Mouse (Mus musculus): Measurements from ENCODE around the gene Ubr7. TPM values are rescaled to one million over a fixed set of nuclear protein-coding genes. Genes with fewer than 3 reads are reported as not detected.

Gene Ubr7
- polyA plus RNA-seq, 1 experiment from 2014 or later: 46.7 TPM

GRCm38 (mm10) chr12:102743589-102744574, 13.9 kb upstream of the Ubr7 start, which contains the start of the genes Moap1 and Tmem251:
Gene Moap1, minus strand, starts transcription at chr12:102743661.
Gene Tmem251, plus strand, starts transcription at chr12:102743762.
- Histone ChIP-seq H3K4me2 (peak within 1 kb of the TSS; percentile 84), H3K27ac (peak within 1 kb of the TSS; percentile 90), H3K9me3 (no peaks in the 10 kb centered on the region), H3K36me3 (peaks cover 14% of the 10 kb centered on the region; the same call in 1 of the 2 replicates), H3K4me1 (replicated peaks) (peaks cover 21% of the 10 kb centered on the region), H3K4me3 (replicated peaks) (peak within 1 kb of the TSS; percentile 80), H3K27me3 (no peaks in the 10 kb centered on the region), H3K9ac (replicated peaks) (peak within 1 kb of the TSS; percentile 82)
- under 1% methylated on average over 63 of the region's 63 CpGs for WGBS
- ATAC-seq (ENCODE audit: insufficient number of reproducible peaks, insufficient read depth, low FRiP score, low TSS enrichment, low read depth): peak; percentile 93

GRCm38 (mm10) chr12:102744839-102745238, 12.9 kb upstream of the Ubr7 start:
- peak overlapping the region; percentile 82; the same call in 1 of the 2 replicates for H3K9ac ChIP-seq (replicated peaks)
- peak overlapping the region; percentile 84 for H3K4me2 ChIP-seq
- no peaks in the 10 kb centered on the region for H3K9me3 ChIP-seq
- H3K4me1 ChIP-seq (replicated peaks): peaks cover 21% of the 10 kb centered on the region
- H3K4me3 ChIP-seq (replicated peaks): peak overlapping the region; percentile 80; the same call in 1 of the 2 replicates
- no peak for ATAC-seq (ENCODE audit: insufficient number of reproducible peaks, insufficient read depth, low FRiP score, low TSS enrichment, low read depth)
- peaks cover 19% of the 10 kb centered on the region; the same call in 1 of the 2 replicates for H3K36me3 ChIP-seq
- no peaks in the 10 kb centered on the region for H3K27me3 ChIP-seq
- H3K27ac ChIP-seq: no peak overlapping the region
- 68% methylated on average over 6 of the region's 6 CpGs for WGBS

GRCm38 (mm10) chr12:102748256-102748655, 9.5 kb upstream of the Ubr7 start:
- Histone ChIP-seq H3K9ac (replicated peaks) (no peak overlapping the region), H3K4me2 (no peak overlapping the region), H3K36me3 (peaks cover 16% of the 10 kb centered on the region; the same call in 1 of the 2 replicates), H3K4me1 (replicated peaks) (peaks cover 11% of the 10 kb centered on the region), H3K4me3 (replicated peaks) (no peak overlapping the region), H3K27ac (no peak overlapping the region), H3K9me3 (no peaks in the 10 kb centered on the region), H3K27me3 (no peaks in the 10 kb centered on the region)
- ATAC-seq (ENCODE audit: insufficient number of reproducible peaks, insufficient read depth, low FRiP score, low TSS enrichment, low read depth): no peak
- 88% methylated on average over 3 of the region's 3 CpGs for WGBS

- ATAC-seq (ENCODE audit: insufficient number of reproducible peaks, insufficient read depth, low FRiP score, low TSS enrichment, low read depth): no peak
- H3K4me3 ChIP-seq (replicated peaks): peak overlapping the region; percentile 79
- no peak overlapping the region for H3K27ac ChIP-seq
- H3K36me3 ChIP-seq: peaks cover 17% of the 10 kb centered on the region; the same call in 1 of the 2 replicates
- 86% methylated on average over 7 of the region's 7 CpGs for WGBS
- H3K4me1 ChIP-seq (replicated peaks): peaks cover 20% of the 10 kb centered on the region
- peak overlapping the region; percentile 86 for H3K4me2 ChIP-seq
- H3K27me3 ChIP-seq: no peaks in the 10 kb centered on the region
- peak overlapping the region; percentile 76; the same call in 1 of the 2 replicates for H3K9ac ChIP-seq (replicated peaks)
- no peaks in the 10 kb centered on the region for H3K9me3 ChIP-seq
These were observed 1.5 kb upstream of the Ubr7 start for GRCm38 (mm10) chr12:102756304-102756703.

GRCm38 (mm10) chr12:102757055-102757688, 595 bp upstream of the Ubr7 start:
- 2% methylated on average over 46 of the region's 46 CpGs for WGBS
- Histone ChIP-seq H3K9me3 (no peaks in the 10 kb centered on the region), H3K4me1 (replicated peaks) (peaks cover 20% of the 10 kb centered on the region), H3K4me2 (peak overlapping the region; percentile 86), H3K27me3 (no peaks in the 10 kb centered on the region), H3K36me3 (peaks cover 18% of the 10 kb centered on the region), H3K9ac (replicated peaks) (peak overlapping the region; percentile 76), H3K4me3 (replicated peaks) (peak overlapping the region; percentile 79), H3K27ac (peak overlapping the region; percentile 91)
- peak; percentile 77 for ATAC-seq (ENCODE audit: insufficient number of reproducible peaks, insufficient read depth, low FRiP score, low TSS enrichment, low read depth)

- Histone ChIP-seq H3K36me3 (peaks cover 22% of the 10 kb centered on the region), H3K27me3 (no peaks in the 10 kb centered on the region), H3K4me3 (replicated peaks) (peak within 1 kb of the TSS; percentile 79), H3K27ac (peak within 1 kb of the TSS; percentile 91), H3K4me2 (peak within 1 kb of the TSS; percentile 86), H3K4me1 (replicated peaks) (peaks cover 20% of the 10 kb centered on the region), H3K9me3 (no peaks in the 10 kb centered on the region), H3K9ac (replicated peaks) (peak within 1 kb of the TSS; percentile 77)
- WGBS: under 1% methylated on average over 10 of the region's 10 CpGs
- no peak for ATAC-seq (ENCODE audit: insufficient number of reproducible peaks, insufficient read depth, low FRiP score, low TSS enrichment, low read depth)
These were observed 613 bp downstream of the Ubr7 start, which contains the start of gene Gm20604 for GRCm38 (mm10) chr12:102758403-102758756. Gene Gm20604, minus strand, starts transcription at chr12:102758672.

- no peak overlapping the region for H3K27ac ChIP-seq
- peak overlapping the region; percentile 79 for H3K4me3 ChIP-seq (replicated peaks)
- peak overlapping the region; percentile 86 for H3K4me2 ChIP-seq
- peaks cover 20% of the 10 kb centered on the region for H3K4me1 ChIP-seq (replicated peaks)
- peak overlapping the region; percentile 77 for H3K9ac ChIP-seq (replicated peaks)
- H3K9me3 ChIP-seq: no peaks in the 10 kb centered on the region
- ATAC-seq (ENCODE audit: insufficient number of reproducible peaks, insufficient read depth, low FRiP score, low TSS enrichment, low read depth): no peak
- 1% methylated on average over 5 of the region's 5 CpGs for WGBS
- H3K27me3 ChIP-seq: no peaks in the 10 kb centered on the region
- H3K36me3 ChIP-seq: peaks cover 26% of the 10 kb centered on the region
These were observed 1.2 kb downstream of the Ubr7 start for GRCm38 (mm10) chr12:102758936-102759335.

GRCm38 (mm10) chr12:102761668-102762067, 3.9 kb downstream of the Ubr7 start:
- Histone ChIP-seq H3K9me3 (no peaks in the 10 kb centered on the region), H3K4me1 (replicated peaks) (peaks cover 16% of the 10 kb centered on the region), H3K4me2 (no peak overlapping the region), H3K36me3 (peaks cover 35% of the 10 kb centered on the region), H3K9ac (replicated peaks) (no peak overlapping the region), H3K27me3 (no peaks in the 10 kb centered on the region), H3K27ac (no peak overlapping the region), H3K4me3 (replicated peaks) (no peak overlapping the region)
- WGBS: 88% methylated on average over 3 of the region's 3 CpGs
- ATAC-seq (ENCODE audit: insufficient number of reproducible peaks, insufficient read depth, low FRiP score, low TSS enrichment, low read depth): no peak

GRCm38 (mm10) chr12:102763696-102764095, 5.9 kb downstream of the Ubr7 start:
- Histone ChIP-seq H3K27ac (no peak overlapping the region), H3K4me1 (replicated peaks) (peaks cover 12% of the 10 kb centered on the region), H3K27me3 (no peaks in the 10 kb centered on the region), H3K36me3 (peaks cover 54% of the 10 kb centered on the region), H3K9me3 (no peaks in the 10 kb centered on the region), H3K4me2 (no peak overlapping the region), H3K9ac (replicated peaks) (no peak overlapping the region), H3K4me3 (replicated peaks) (no peak overlapping the region)
- no peak for ATAC-seq (ENCODE audit: insufficient number of reproducible peaks, insufficient read depth, low FRiP score, low TSS enrichment, low read depth)

GRCm38 (mm10) chr12:102769000-102769399, 11.2 kb downstream of the Ubr7 start:
- Histone ChIP-seq H3K4me1 (replicated peaks) (no peaks in the 10 kb centered on the region), H3K27ac (no peak overlapping the region), H3K36me3 (peaks cover 92% of the 10 kb centered on the region), H3K27me3 (no peaks in the 10 kb centered on the region), H3K9ac (replicated peaks) (no peak overlapping the region), H3K9me3 (0 out of 2 replicates have a peak, but pooled peaks cover 6% of the 10 kb centered on the region), H3K4me3 (replicated peaks) (no peak overlapping the region), H3K4me2 (no peak overlapping the region)
- 93% methylated on average over 4 of the region's 4 CpGs for WGBS
- no peak for ATAC-seq (ENCODE audit: insufficient number of reproducible peaks, insufficient read depth, low FRiP score, low TSS enrichment, low read depth)

- no peak overlapping the region for H3K27ac ChIP-seq
- WGBS: 92% methylated on average over 8 of the region's 8 CpGs
- peaks cover 95% of the 10 kb centered on the region for H3K36me3 ChIP-seq
These were observed 13.8 kb downstream of the Ubr7 start for GRCm38 (mm10) chr12:102771601-102772000.

More at GRCm38 (mm10) chr12:102771601-102772000, 13.8 kb downstream of the Ubr7 start:
- no peaks in the 10 kb centered on the region for H3K27me3 ChIP-seq
- H3K9me3 ChIP-seq: 0 out of 2 replicates have a peak, but pooled peaks cover 6% of the 10 kb centered on the region
- no peak for ATAC-seq (ENCODE audit: insufficient number of reproducible peaks, insufficient read depth, low FRiP score, low TSS enrichment, low read depth)
- H3K4me3 ChIP-seq (replicated peaks): no peak overlapping the region
- no peak overlapping the region for H3K9ac ChIP-seq (replicated peaks)
- H3K4me2 ChIP-seq: no peak overlapping the region
- H3K4me1 ChIP-seq (replicated peaks): no peaks in the 10 kb centered on the region
